Mouse (Mus musculus): Measurements from ENCODE around the gene Mdm1. TPM values are rescaled to one million over a fixed set of nuclear protein-coding genes. Genes with fewer than 3 reads are reported as not detected.

The Mdm1 gene
- polyA plus RNA-seq, 1 experiment from 2014 or later, result 5.9 TPM

DNA sequence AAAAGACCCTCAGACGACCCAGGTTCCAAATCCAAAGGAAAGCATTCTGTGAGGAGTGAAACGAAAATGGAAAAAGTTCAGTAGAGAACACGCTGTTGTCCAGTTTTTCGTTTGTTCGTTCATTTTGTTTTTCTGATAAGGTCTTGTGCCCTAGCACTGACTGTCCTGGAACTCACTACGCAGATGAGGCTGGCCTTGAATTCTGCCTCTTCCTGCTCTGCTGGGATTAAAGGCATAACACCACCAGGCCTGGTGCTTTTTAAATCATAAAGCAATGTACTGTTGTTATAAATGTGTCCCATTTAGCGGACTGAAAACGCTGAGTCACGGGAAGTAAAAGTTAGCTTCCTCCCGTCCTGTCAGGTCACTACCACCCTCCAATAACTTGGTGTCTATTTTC, 37.7 kb upstream of the Mdm1 start:
- H3K4me3 ChIP-seq (ENCODE audit: low read depth, low read length), result no peak overlapping the region
- no peak overlapping the region for H3K27ac ChIP-seq (ENCODE audit: low read length)
- ATAC-seq (ENCODE audit: low read depth), result no peak
- H3K4me1 ChIP-seq (ENCODE audit: control insufficient read depth, low read depth, low read length), result peaks cover 3% of the 10 kb centered on the region; the same call in 1 of the 2 replicates
- no peaks in the 10 kb centered on the region for H3K9me3 ChIP-seq (replicated peaks; ENCODE audit: control insufficient read depth, low read length)
- 40% methylated on average over 10 of the region's 10 CpGs for WGBS (ENCODE audit: insufficient replicate concordance)
- H3K27me3 ChIP-seq (ENCODE audit: control insufficient read depth, insufficient read depth, low read depth, low read length), result no peaks in the 10 kb centered on the region
- H3K36me3 ChIP-seq (ENCODE audit: control insufficient read depth, insufficient read depth), result no peaks in the 10 kb centered on the region
- no peak overlapping the region for H3K9ac ChIP-seq (ENCODE audit: low read depth, low read length)
- H3K4me2 ChIP-seq (ENCODE audit: low read depth, low read length), result no peak overlapping the region

DNA sequence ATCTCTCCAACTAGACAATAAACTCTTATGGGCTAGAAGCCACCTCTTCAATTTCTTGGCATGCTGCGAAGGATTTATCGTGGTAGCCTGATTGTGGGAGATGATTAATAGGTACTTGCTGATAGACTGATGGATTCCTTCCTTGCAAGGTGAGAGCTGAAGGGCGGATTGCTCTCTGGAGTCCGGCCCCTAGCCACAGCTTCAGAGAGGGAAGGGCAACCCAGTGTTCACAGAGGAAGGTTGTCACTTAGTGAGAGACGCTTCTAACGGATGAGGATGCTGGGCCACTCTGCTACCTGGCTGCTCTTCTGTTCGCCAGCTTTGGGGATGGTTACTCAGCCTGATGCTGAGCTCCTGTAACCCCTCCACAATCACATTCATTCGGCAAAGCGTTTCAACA, 34.6 kb upstream of the Mdm1 start:
- no peaks in the 10 kb centered on the region for H3K36me3 ChIP-seq (ENCODE audit: control insufficient read depth, insufficient read depth)
- no peak overlapping the region for H3K4me2 ChIP-seq (ENCODE audit: low read depth, low read length)
- H3K27ac ChIP-seq (ENCODE audit: low read length), result no peak overlapping the region

GRCm38 (mm10) chr10:118110006-118110920, 31.3 kb upstream of the Mdm1 start:
- Histone ChIP-seq H3K27ac (ENCODE audit: low read length) (no peak overlapping the region), H3K9me3 (replicated peaks; ENCODE audit: control insufficient read depth, low read length) (no peaks in the 10 kb centered on the region), H3K4me1 (ENCODE audit: control insufficient read depth, low read depth, low read length) (no peaks in the 10 kb centered on the region), H3K4me2 (ENCODE audit: low read depth, low read length) (no peak overlapping the region), H3K27me3 (ENCODE audit: control insufficient read depth, insufficient read depth, low read depth, low read length) (no peaks in the 10 kb centered on the region), H3K9ac (ENCODE audit: low read depth, low read length) (no peak overlapping the region), H3K36me3 (ENCODE audit: control insufficient read depth, insufficient read depth) (no peaks in the 10 kb centered on the region), H3K4me3 (ENCODE audit: low read depth, low read length) (no peak overlapping the region)
- no peak for ATAC-seq (ENCODE audit: low read depth)
- WGBS (ENCODE audit: insufficient replicate concordance), result 42% methylated on average over 8 of the region's 8 CpGs

More for the DNA sequence above, 34.6 kb upstream of the Mdm1 start:
- ATAC-seq (ENCODE audit: low read depth), result no peak
- Histone ChIP-seq H3K9me3 (replicated peaks; ENCODE audit: control insufficient read depth, low read length) (no peaks in the 10 kb centered on the region), H3K4me3 (ENCODE audit: low read depth, low read length) (no peak overlapping the region), H3K4me1 (ENCODE audit: control insufficient read depth, low read depth, low read length) (peaks cover 3% of the 10 kb centered on the region; the same call in 1 of the 2 replicates), H3K9ac (ENCODE audit: low read depth, low read length) (no peak overlapping the region), H3K27me3 (ENCODE audit: control insufficient read depth, insufficient read depth, low read depth, low read length) (no peaks in the 10 kb centered on the region)
- WGBS (ENCODE audit: insufficient replicate concordance), result 67% methylated on average over 9 of the region's 9 CpGs

GRCm38 (mm10) chr10:118110921-118111301, 30.7 kb upstream of the Mdm1 start:
- ATAC-seq (ENCODE audit: low read depth), result no peak
- Histone ChIP-seq H3K27me3 (ENCODE audit: control insufficient read depth, insufficient read depth, low read depth, low read length) (no peaks in the 10 kb centered on the region), H3K9ac (ENCODE audit: low read depth, low read length) (no peak overlapping the region), H3K36me3 (ENCODE audit: control insufficient read depth, insufficient read depth) (no peaks in the 10 kb centered on the region), H3K9me3 (replicated peaks; ENCODE audit: control insufficient read depth, low read length) (no peaks in the 10 kb centered on the region), H3K4me1 (ENCODE audit: control insufficient read depth, low read depth, low read length) (no peaks in the 10 kb centered on the region), H3K27ac (ENCODE audit: low read length) (no peak overlapping the region), H3K4me3 (ENCODE audit: low read depth, low read length) (no peak overlapping the region), H3K4me2 (ENCODE audit: low read depth, low read length) (no peak overlapping the region)
- WGBS (ENCODE audit: insufficient replicate concordance), result 58% methylated on average over 7 of the region's 7 CpGs

- H3K9me3 ChIP-seq (replicated peaks; ENCODE audit: control insufficient read depth, low read length), result no peaks in the 10 kb centered on the region
- no peak overlapping the region for H3K27ac ChIP-seq (ENCODE audit: low read length)
- H3K36me3 ChIP-seq (ENCODE audit: control insufficient read depth, insufficient read depth), result no peaks in the 10 kb centered on the region
- H3K4me1 ChIP-seq (ENCODE audit: control insufficient read depth, low read depth, low read length), result no peaks in the 10 kb centered on the region
- no peak overlapping the region for H3K9ac ChIP-seq (ENCODE audit: low read depth, low read length)
- 28% methylated on average over 7 of the region's 7 CpGs for WGBS (ENCODE audit: insufficient replicate concordance)
- no peak for ATAC-seq (ENCODE audit: low read depth)
- H3K4me3 ChIP-seq (ENCODE audit: low read depth, low read length), result no peak overlapping the region
- no peak overlapping the region for H3K4me2 ChIP-seq (ENCODE audit: low read depth, low read length)
- no peaks in the 10 kb centered on the region for H3K27me3 ChIP-seq (ENCODE audit: control insufficient read depth, insufficient read depth, low read depth, low read length)
Observed at GRCm38 (mm10) chr10:118111621-118112020, 30.0 kb upstream of the Mdm1 start.

GRCm38 (mm10) chr10:118112294-118112893, 29.2 kb upstream of the Mdm1 start:
- Histone ChIP-seq H3K9me3 (replicated peaks; ENCODE audit: control insufficient read depth, low read length) (no peaks in the 10 kb centered on the region), H3K27me3 (ENCODE audit: control insufficient read depth, insufficient read depth, low read depth, low read length) (no peaks in the 10 kb centered on the region), H3K4me3 (ENCODE audit: low read depth, low read length) (no peak overlapping the region), H3K4me2 (ENCODE audit: low read depth, low read length) (no peak overlapping the region), H3K36me3 (ENCODE audit: control insufficient read depth, insufficient read depth) (no peaks in the 10 kb centered on the region), H3K4me1 (ENCODE audit: control insufficient read depth, low read depth, low read length) (no peaks in the 10 kb centered on the region), H3K27ac (ENCODE audit: low read length) (no peak overlapping the region), H3K9ac (ENCODE audit: low read depth, low read length) (no peak overlapping the region)
- ATAC-seq (ENCODE audit: low read depth), result no peak
- 55% methylated on average over 11 of the region's 11 CpGs for WGBS (ENCODE audit: insufficient replicate concordance)

DNA sequence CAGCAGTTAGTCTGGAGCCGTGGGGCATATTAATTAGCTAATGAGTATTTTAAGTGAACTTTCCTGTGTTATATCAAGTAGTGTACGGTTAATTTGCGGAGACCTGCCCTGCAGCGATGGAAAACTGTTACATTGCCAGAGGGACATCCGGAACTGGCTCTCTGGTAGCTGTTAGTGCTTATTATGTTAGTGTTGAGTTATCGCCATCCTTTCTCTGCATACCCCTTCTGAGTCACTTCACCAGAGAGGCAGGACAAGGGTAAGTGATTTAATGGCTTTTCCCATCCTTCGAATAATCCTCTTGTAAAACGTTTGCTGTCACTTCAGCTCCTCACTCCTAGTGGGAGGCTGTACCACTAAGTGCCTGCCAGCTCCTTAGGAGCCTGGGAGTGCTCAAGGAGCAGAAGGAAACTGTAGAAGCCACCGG, 28.3 kb upstream of the Mdm1 start:
- Histone ChIP-seq H3K4me2 (ENCODE audit: low read depth, low read length) (no peak overlapping the region), H3K4me1 (ENCODE audit: control insufficient read depth, low read depth, low read length) (no peaks in the 10 kb centered on the region), H3K27me3 (ENCODE audit: control insufficient read depth, insufficient read depth, low read depth, low read length) (no peaks in the 10 kb centered on the region), H3K9ac (ENCODE audit: low read depth, low read length) (no peak overlapping the region), H3K9me3 (replicated peaks; ENCODE audit: control insufficient read depth, low read length) (no peaks in the 10 kb centered on the region), H3K4me3 (ENCODE audit: low read depth, low read length) (no peak overlapping the region), H3K27ac (ENCODE audit: low read length) (no peak overlapping the region), H3K36me3 (ENCODE audit: control insufficient read depth, insufficient read depth) (no peaks in the 10 kb centered on the region)
- ATAC-seq (ENCODE audit: low read depth), result no peak
- WGBS (ENCODE audit: insufficient replicate concordance), result 67% methylated on average over 9 of the region's 9 CpGs

GRCm38 (mm10) chr10:118114271-118114670, 27.3 kb upstream of the Mdm1 start:
- Histone ChIP-seq H3K36me3 (ENCODE audit: control insufficient read depth, insufficient read depth) (no peaks in the 10 kb centered on the region), H3K27ac (ENCODE audit: low read length) (no peak overlapping the region), H3K27me3 (ENCODE audit: control insufficient read depth, insufficient read depth, low read depth, low read length) (no peaks in the 10 kb centered on the region), H3K4me2 (ENCODE audit: low read depth, low read length) (no peak overlapping the region), H3K9ac (ENCODE audit: low read depth, low read length) (no peak overlapping the region), H3K4me3 (ENCODE audit: low read depth, low read length) (no peak overlapping the region), H3K4me1 (ENCODE audit: control insufficient read depth, low read depth, low read length) (no peaks in the 10 kb centered on the region), H3K9me3 (replicated peaks; ENCODE audit: control insufficient read depth, low read length) (no peaks in the 10 kb centered on the region)
- ATAC-seq (ENCODE audit: low read depth), result no peak
- WGBS (ENCODE audit: insufficient replicate concordance), result 66% methylated on average over 1 of the region's 1 CpGs

DNA sequence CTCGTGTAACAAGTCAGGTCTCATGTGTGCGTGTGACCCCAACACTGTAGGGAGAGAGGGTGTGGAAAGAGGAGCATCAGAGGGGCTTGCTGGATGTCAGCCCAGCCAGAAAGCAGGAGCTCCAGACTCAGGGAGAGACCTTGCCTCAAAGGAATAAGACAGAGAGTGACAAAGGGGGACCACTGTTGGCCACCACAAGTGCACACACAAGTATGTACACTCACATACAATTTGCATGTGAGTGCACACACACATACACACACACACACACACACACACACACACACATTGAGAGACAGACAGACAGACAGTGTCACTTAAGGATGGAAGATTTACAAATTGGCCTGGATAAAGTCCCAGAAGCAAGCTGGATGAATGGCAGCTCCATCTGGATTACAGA, 25.2 kb upstream of the Mdm1 start:
- ATAC-seq (ENCODE audit: low read depth), result no peak
- H3K9ac ChIP-seq (ENCODE audit: low read depth, low read length), result no peak overlapping the region
- 88% methylated on average over 2 of the region's 2 CpGs for WGBS (ENCODE audit: insufficient replicate concordance)

More for the DNA sequence above, 25.2 kb upstream of the Mdm1 start:
- Histone ChIP-seq H3K4me2 (ENCODE audit: low read depth, low read length) (no peak overlapping the region), H3K36me3 (ENCODE audit: control insufficient read depth, insufficient read depth) (no peaks in the 10 kb centered on the region), H3K4me1 (ENCODE audit: control insufficient read depth, low read depth, low read length) (no peaks in the 10 kb centered on the region), H3K4me3 (ENCODE audit: low read depth, low read length) (no peak overlapping the region), H3K27ac (ENCODE audit: low read length) (no peak overlapping the region), H3K9me3 (replicated peaks; ENCODE audit: control insufficient read depth, low read length) (no peaks in the 10 kb centered on the region), H3K27me3 (ENCODE audit: control insufficient read depth, insufficient read depth, low read depth, low read length) (no peaks in the 10 kb centered on the region)
